Mouse (Mus musculus) spleen, postnatal 36 days (tissue): ENCODE results near the gene Rgs9bp.
"Not testable (repeated sequence)": the region's sequence is repeated elsewhere in the genome, so short reads cannot be mapped to it uniquely, and the experiment has no call there.

Experiments used
- DNase-seq, 2 experiments: peaks; one replicate each; pipeline ENCODE4 v3.0.0; 2022; ENCODE audit warnings: low spot score in 2 of 2, mixed read lengths in 1 of 2

Gene Rgs9bp

DNA sequence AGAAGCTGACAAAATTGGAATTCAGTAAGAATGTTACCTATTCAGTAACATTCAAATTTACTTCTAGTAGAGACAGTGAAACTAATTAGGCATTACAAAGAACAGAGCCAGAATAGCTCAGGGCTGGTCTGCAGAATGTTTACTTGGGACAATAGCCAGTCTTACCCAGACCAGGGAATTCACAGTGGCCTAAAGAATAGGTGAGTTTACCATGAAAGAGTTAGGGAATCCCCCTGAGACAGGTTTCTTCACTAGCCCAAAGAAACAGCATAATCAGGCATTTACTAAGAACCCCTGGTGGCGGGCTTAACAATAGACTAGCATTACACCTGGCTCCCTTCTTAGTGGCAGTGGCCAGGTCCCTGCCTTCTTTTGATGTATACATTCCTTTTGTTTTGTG, 54.8 kb downstream of the Rgs9bp start:
- not testable (repeated sequence) for DNase-seq

GRCm38 (mm10) chr7:35530026-35530425, 55.4 kb downstream of the Rgs9bp start:
- DNase-seq = no peak
